Mouse (Mus musculus) brain, embryonic 18.5 days (tissue): Measurements from ENCODE around the gene Plekhh3.
A peak's percentile ranks its signal among the peaks of the same experiment; 100 is the strongest.

ENCODE experiments used
- DNase-seq: peaks from one replicate; pipeline ENCODE4 v3.0.0-alpha.2; 2012; ENCODE audit warnings: low read depth, low spot score

The Plekhh3 gene

GRCm38 (mm10) chr11:101170811-101171610 lies at the start of gene Plekhh3:
Plekhh3 (minus strand) TSS chr11:101171351.
- peak; percentile 97 for DNase-seq

- no peak for DNase-seq
These were observed 49.7 kb upstream of the Plekhh3 start for GRCm38 (mm10) chr11:101220853-101221252.

- no peak for DNase-seq
These were observed 47.4 kb upstream of the Plekhh3 start for GRCm38 (mm10) chr11:101218436-101219055.

- DNase-seq: no peak
These were observed 45.8 kb upstream of the Plekhh3 start for GRCm38 (mm10) chr11:101216936-101217335.

- peak; percentile 42 for DNase-seq
These were observed 40.8 kb upstream of the Plekhh3 start for GRCm38 (mm10) chr11:101211970-101212369.

- no peak for DNase-seq
These were observed 29.8 kb upstream of the Plekhh3 start for GRCm38 (mm10) chr11:101200986-101201385.

GRCm38 (mm10) chr11:101199555-101199954 lies 28.4 kb upstream of the Plekhh3 start:
- no peak for DNase-seq

GRCm38 (mm10) chr11:101196175-101196574 lies 25.0 kb upstream of the Plekhh3 start:
- no peak for DNase-seq

GRCm38 (mm10) chr11:101195571-101195970 lies 24.4 kb upstream of the Plekhh3 start:
- DNase-seq: no peak

- DNase-seq: no peak
These were observed 23.9 kb upstream of the Plekhh3 start for GRCm38 (mm10) chr11:101195101-101195500.

GRCm38 (mm10) chr11:101194643-101195042 lies 23.5 kb upstream of the Plekhh3 start:
- DNase-seq: no peak

GRCm38 (mm10) chr11:101194137-101194536 lies 23.0 kb upstream of the Plekhh3 start:
- no peak for DNase-seq

- DNase-seq: no peak
These were observed 21.9 kb upstream of the Plekhh3 start for GRCm38 (mm10) chr11:101193076-101193475.

GRCm38 (mm10) chr11:101192646-101193045 lies 21.5 kb upstream of the Plekhh3 start:
- no peak for DNase-seq

- DNase-seq: no peak
These were observed 20.8 kb upstream of the Plekhh3 start for GRCm38 (mm10) chr11:101191919-101192470.

- DNase-seq: no peak
These were observed 20.1 kb upstream of the Plekhh3 start for GRCm38 (mm10) chr11:101190913-101191907.

GRCm38 (mm10) chr11:101190181-101190912 lies 19.2 kb upstream of the Plekhh3 start:
- DNase-seq: no peak

GRCm38 (mm10) chr11:101189495-101190180 lies 18.5 kb upstream of the Plekhh3 start:
- DNase-seq: no peak

- no peak for DNase-seq
These were observed 17.1 kb upstream of the Plekhh3 start for GRCm38 (mm10) chr11:101188166-101188805.

- DNase-seq: no peak
These were observed 16.4 kb upstream of the Plekhh3 start for GRCm38 (mm10) chr11:101187541-101187940.
